Mouse (Mus musculus) Patski (cell line): ENCODE data around the gene Pdhb. TPM values are rescaled to one million over a fixed set of nuclear protein-coding genes. Genes with fewer than 3 reads are reported as not detected.
A peak's percentile ranks its signal among the peaks of the same experiment; 100 is the strongest.
"Not testable (repeated sequence)": the region's sequence is repeated elsewhere in the genome, so short reads cannot be mapped to it uniquely, and the experiment has no call there.

ENCODE experiments used
- ATAC-seq: fragments of 100-300 bp; one replicate; pipeline ENCODE4 v1.8.0; 2021
- CTCF ChIA-PET: fragments of 350-600 bp; sonication (Branson Sonifier 250); formaldehyde crosslinking; loops from one replicate; lab custom pipeline; 2022; ENCODE audit warnings: inconsistent platforms; lab: Charles Lee
- POLR2A ChIA-PET: fragments of 350-600 bp; sonication (Branson Sonifier 250); formaldehyde crosslinking; loops from one replicate; lab custom pipeline; 2022; ENCODE audit warnings: antibody characterized with exemption, inconsistent platforms; lab: Charles Lee
- DNase-seq: peaks from one replicate; pipeline ENCODE4 v3.0.0-alpha.2; 2011; ENCODE audit warnings: low read depth, low spot score
- H3K27me3 ChIP-seq: fragments of 371-371 bp; one replicate; pipeline ENCODE4 v1.5.1; 2021
- CTCF ChIP-seq: fragments of 100-300 bp; IDR thresholded peaks from one replicate; pipeline ENCODE4 v1.5.1; 2021
- in situ Hi-C: fragments of 300-500 bp; cut with MboI; formaldehyde crosslinking; loops from 3 replicates; pipeline ENCODE4 v1.11.1; 2018; ENCODE audit warnings: low pct_unique_long_range_greater_than_20kb, mixed read lengths
- polyA plus RNA-seq: library from polyadenylated mRNA; unstranded; gene quantifications from one replicate; pipeline ENCODE4 v1.2.3, GENCODE M21; 2021

The Pdhb gene
- polyA plus RNA-seq, 1 experiment from 2014 or later = 217 TPM

DNA sequence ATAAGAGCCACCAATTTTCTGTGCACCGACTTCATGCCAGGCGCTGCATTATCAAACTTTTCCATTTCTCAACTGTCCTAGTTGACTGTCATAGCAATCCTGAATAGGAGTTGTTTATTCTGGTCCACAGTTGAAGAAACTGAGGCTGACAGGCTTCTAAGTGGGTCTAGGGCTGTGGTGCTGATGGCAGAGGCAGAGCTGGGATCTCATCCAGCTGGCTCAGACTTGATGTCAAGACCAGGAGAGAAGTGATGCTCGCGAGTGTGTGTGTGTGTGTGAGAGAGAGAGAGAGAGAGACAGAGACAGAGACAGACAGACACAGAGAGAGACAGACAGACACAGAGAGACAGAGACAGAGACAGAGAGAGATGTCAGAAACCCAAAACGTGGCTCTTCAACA, 27.9 kb upstream of the Pdhb start:
- no peak for DNase-seq
- no peak for ATAC-seq
- no peak for TF ChIP-seq CTCF
- in situ Hi-C loops = loop anchor here (10.0 kb wide), 1 partner anchor 64 kb away; no protein-coding TSS in a partner anchor
- ChIA-PET POLR2A (no interaction called here), CTCF (no interaction called here)
- peaks cover 18% of the 10 kb centered on the region for H3K27me3 ChIP-seq

GRCm38 (mm10) chr14:8192727-8193126, 19.9 kb upstream of the Pdhb start:
- CTCF ChIA-PET = interaction anchor here (1.7 kb wide), 1 partner anchor 21 kb away, joined by 4 read pairs; the partner anchor contains the start of gene Kctd6
- ATAC-seq (no peak), DNase-seq (no peak)
- TF ChIP-seq CTCF = no peak
- in situ Hi-C loops = no loop called here
- no peaks in the 10 kb centered on the region for H3K27me3 ChIP-seq
- POLR2A ChIA-PET = no interaction called here

- ATAC-seq = no peak
- ChIA-PET CTCF (interaction anchor here (1.3 to 1.7 kb wide), 2 partner anchors 12 to 23 kb away, joined by 4 read pairs; partner anchors contain the start of gene Kctd6), POLR2A (interaction anchor here (0.6 kb wide), 1 partner anchor 499 kb away, joined by 8 read pairs; no protein-coding TSS in a partner anchor)
- in situ Hi-C loops = no loop called here
- no peak for TF ChIP-seq CTCF
- DNase-seq = no peak
- H3K27me3 ChIP-seq = no peaks in the 10 kb centered on the region
These were observed 18.6 kb upstream of the Pdhb start for GRCm38 (mm10) chr14:8191331-8191965.

DNA sequence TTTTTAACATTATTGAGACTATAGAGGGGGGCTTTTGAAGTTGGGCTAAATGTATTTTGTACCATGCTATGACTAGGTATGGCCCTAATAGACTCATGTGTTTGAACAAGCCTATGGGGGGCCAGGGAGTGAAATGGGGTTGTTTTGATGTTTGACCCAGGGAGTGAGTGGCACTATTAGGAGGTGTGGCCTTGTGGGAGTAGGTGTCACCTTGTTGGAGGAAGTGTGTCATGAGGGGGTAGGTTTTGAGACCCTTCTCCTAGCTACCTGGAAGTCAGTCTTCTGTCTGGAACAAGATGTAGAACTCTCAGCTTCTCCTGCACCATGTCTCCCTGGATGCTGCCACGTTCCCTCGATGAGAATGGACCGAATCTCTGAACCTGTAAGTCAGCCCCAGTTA, 17.7 kb upstream of the Pdhb start:
- no peaks in the 10 kb centered on the region for H3K27me3 ChIP-seq
- DNase-seq (no peak), ATAC-seq (no peak)
- ChIA-PET POLR2A (no interaction called here), CTCF (interaction anchor here (1.3 kb wide), 1 partner anchor 13 kb away, joined by 4 read pairs; no protein-coding TSS in a partner anchor)
- in situ Hi-C loops = no loop called here
- TF ChIP-seq CTCF = no peak

DNA sequence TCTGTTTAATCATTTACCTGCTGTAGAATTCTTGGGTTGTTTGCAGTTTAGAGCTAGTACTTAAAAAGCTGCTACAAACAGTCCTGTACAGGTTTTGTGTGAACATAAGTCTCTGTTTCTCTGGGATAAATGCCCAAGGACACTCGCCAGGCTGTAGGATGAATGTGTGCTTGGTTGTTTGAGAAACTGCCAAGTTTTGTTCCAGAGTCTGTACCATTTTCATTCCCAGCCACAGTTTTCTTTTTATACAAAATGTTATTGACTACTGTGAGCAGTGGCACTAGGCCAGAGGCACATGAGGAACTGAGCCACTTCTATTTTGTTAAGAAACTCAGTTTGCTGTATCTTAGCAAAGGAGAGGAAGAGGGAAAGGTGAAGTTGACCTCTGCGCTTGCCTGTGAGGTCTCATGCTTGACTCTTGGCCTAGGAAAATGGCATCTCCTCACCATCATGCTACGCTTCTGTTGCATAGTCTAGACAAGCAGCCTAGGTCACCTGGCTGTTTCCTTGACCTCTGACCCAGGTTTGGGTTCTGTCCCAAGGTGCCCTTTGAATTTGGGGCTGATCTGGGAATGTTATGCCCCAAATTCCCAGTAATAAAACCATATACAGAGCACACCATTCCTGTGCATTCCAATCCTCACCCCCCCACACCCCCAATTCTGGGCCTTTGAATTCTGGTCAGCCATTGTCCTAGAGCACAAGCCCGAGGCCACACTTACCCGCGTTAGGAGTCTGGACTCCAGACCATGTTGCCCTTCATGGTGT, 13.6 kb upstream of the Pdhb start:
- no peak for DNase-seq
- no peak for ATAC-seq
- no peak for TF ChIP-seq CTCF
- CTCF ChIA-PET = no interaction called here
- H3K27me3 ChIP-seq = no peaks in the 10 kb centered on the region
- POLR2A ChIA-PET = no interaction called here
- in situ Hi-C loops = no loop called here

DNA sequence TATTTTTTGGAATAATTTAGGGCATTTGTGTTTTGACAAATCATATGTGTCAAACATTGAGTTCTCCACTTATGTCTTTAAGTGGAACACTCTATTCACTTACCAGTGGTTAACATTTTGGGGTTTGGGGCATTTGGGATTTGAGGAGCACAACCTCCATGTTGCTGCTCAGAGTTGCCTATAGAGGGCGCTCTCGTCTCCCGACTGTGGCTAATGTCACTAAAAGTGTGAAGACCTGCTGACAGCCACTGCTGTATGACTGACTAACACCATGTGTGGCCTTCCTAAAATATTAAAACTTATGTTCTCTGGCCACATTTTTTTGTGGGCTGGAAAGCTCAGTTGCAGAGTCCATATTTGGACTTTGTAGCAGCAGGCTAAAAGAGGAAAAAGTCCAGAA, 10.5 kb upstream of the Pdhb start:
- ATAC-seq = no peak
- ChIA-PET CTCF (no interaction called here), POLR2A (no interaction called here)
- no peak for DNase-seq
- TF ChIP-seq CTCF = peak; percentile 50
- in situ Hi-C loops = no loop called here
- H3K27me3 ChIP-seq = no peaks in the 10 kb centered on the region

GRCm38 (mm10) chr14:8180371-8181035, 7.7 kb upstream of the Pdhb start:
- ChIA-PET POLR2A (no interaction called here), CTCF (no interaction called here)
- no peaks in the 10 kb centered on the region for H3K27me3 ChIP-seq
- no peak for DNase-seq
- in situ Hi-C loops = no loop called here
- no peak for ATAC-seq
- no peak for TF ChIP-seq CTCF

DNA sequence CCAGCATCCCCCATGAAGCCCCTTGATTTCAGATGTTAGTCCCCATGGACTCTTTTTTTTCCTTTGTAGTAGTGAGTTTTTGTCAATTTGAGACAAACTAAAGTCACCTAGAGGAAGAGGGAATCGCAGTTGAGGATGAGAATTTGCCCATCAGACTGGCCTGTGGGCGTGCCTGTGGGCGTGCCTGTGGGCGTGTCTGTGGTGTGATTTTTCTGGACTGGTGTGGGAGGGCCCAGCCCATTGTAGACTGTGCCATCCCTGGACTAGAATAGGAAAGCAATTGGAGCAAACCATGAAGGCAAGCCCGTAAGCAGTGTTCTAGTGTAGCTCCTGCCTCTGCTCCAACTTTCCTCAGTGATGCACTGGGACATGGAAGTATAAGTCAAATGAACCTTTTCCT, 3.4 kb upstream of the Pdhb start:
- ChIA-PET POLR2A (no interaction called here), CTCF (no interaction called here)
- ATAC-seq = no peak

GRCm38 (mm10) chr14:8174634-8175033, 1.8 kb upstream of the Pdhb start:
- in situ Hi-C loops = no loop called here
- ChIA-PET CTCF (no interaction called here), POLR2A (no interaction called here)
- ATAC-seq (no peak), DNase-seq (no peak)
- no peaks in the 10 kb centered on the region for H3K27me3 ChIP-seq
- no peak for TF ChIP-seq CTCF

More for the DNA sequence above, 3.4 kb upstream of the Pdhb start:
- no peak for TF ChIP-seq CTCF
- DNase-seq = no peak
- H3K27me3 ChIP-seq = no peaks in the 10 kb centered on the region
- in situ Hi-C loops = no loop called here

DNA sequence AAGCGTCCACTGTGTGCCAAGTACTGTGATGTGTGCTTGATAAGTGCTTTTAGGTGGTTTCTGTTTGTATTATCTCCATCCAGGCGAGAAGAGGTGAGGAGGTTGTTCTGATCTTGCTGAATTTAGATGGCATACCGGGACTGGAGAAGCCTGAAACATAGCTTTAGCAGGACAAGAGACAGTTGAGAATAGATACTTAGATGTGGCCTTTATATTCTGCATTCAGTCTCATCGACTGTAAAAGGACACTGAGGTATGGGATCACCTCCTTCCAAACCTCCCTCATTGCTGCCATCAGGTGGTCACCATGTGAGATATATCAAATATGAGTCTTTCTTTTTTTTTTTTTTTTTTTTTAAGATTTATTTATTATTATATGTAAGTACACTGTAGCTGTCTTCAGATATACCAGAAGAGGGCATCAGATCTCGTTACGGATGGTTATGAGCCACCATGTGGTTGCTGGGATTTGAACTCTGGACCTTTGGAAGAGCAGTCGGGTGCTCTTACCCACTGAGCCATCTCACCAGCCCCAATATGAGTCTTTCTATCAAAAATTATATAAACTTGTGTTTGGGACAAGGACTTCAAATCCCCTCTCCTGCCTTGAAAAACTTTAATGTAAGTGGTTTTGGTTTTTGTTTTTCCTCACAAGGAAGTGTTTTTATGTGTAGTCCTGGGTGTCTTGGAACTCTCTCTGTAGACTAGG, 871 bp upstream of the Pdhb start:
- in situ Hi-C loops, H3K27me3 ChIP-seq, DNase-seq, ATAC-seq: not testable (repeated sequence)
- ChIA-PET CTCF (interaction anchor here (0.8 to 1.0 kb wide), 2 partner anchors 42 to 81 kb away, joined by 3 to 11 read pairs; no protein-coding TSS in a partner anchor), POLR2A (interaction anchor here (0.7 to 0.9 kb wide), 2 partner anchors 9 to 42 kb away, joined by 3 to 5 read pairs; no protein-coding TSS in a partner anchor)
